Mouse (Mus musculus): ENCODE measurements around the gene Ssh1. TPM values are rescaled to one million over a fixed set of nuclear protein-coding genes. Genes with fewer than 3 reads are reported as not detected.

The Ssh1 gene
- polyA plus RNA-seq, 1 experiment from 2014 or later: 19.0 TPM

DNA sequence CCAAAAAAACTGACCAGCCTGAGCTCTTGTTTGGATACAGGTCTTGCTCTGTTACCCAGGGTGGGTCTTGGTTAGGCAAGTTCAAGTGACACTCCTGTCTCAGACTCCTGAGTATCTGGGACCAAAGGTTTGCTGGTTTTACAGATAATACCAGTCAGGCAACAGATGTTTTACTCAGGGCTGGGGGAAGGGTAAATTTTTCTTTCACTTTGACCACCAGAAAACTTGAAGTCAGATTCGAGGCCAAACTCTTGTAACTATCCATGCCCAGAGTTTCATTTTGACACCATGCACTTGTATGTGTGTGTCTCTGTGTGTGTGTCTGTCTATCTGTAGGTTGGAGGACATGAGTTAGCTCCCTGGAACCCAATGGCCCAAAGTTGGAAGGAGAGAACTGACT, 13.2 kb downstream of the Ssh1 start:
- Histone ChIP-seq H3K9ac (no peak overlapping the region), H3K4me3 (no peak overlapping the region), H3K27ac (ENCODE audit: poor library complexity, severe bottlenecking) (no peak overlapping the region), H3K27me3 (replicated peaks) (no peaks in the 10 kb centered on the region), H3K36me3 (peaks cover 22% of the 10 kb centered on the region; the same call in 1 of the 2 replicates), H3K4me2 (no peak overlapping the region), H3K9me3 (replicated peaks) (no peaks in the 10 kb centered on the region), H3K4me1 (replicated peaks) (peaks cover 83% of the 10 kb centered on the region)
- 77% methylated on average over 1 of the region's 1 CpGs for WGBS
- no peak for ATAC-seq (ENCODE audit: insufficient number of reproducible peaks, low FRiP score)

GRCm38 (mm10) chr5:113977309-113977708, 16.4 kb downstream of the Ssh1 start:
- WGBS: 71% methylated on average over 8 of the region's 8 CpGs
- Histone ChIP-seq H3K9me3 (replicated peaks) (no peaks in the 10 kb centered on the region), H3K27me3 (replicated peaks) (no peaks in the 10 kb centered on the region), H3K27ac (ENCODE audit: poor library complexity, severe bottlenecking) (peak overlapping the region; percentile 36), H3K36me3 (peaks cover 19% of the 10 kb centered on the region; the same call in 1 of the 2 replicates), H3K4me1 (replicated peaks) (peaks cover 89% of the 10 kb centered on the region), H3K4me2 (no peak overlapping the region), H3K4me3 (no peak overlapping the region), H3K9ac (no peak overlapping the region)
- ATAC-seq (ENCODE audit: insufficient number of reproducible peaks, low FRiP score): no peak

GRCm38 (mm10) chr5:113976597-113976996, 17.1 kb downstream of the Ssh1 start:
- 80% methylated on average over 8 of the region's 8 CpGs for WGBS
- peaks cover 87% of the 10 kb centered on the region for H3K4me1 ChIP-seq (replicated peaks)
- no peak overlapping the region for H3K27ac ChIP-seq (ENCODE audit: poor library complexity, severe bottlenecking)
- H3K9me3 ChIP-seq (replicated peaks): no peaks in the 10 kb centered on the region
- no peak overlapping the region for H3K4me2 ChIP-seq
- no peak overlapping the region for H3K9ac ChIP-seq
- no peak for ATAC-seq (ENCODE audit: insufficient number of reproducible peaks, low FRiP score)
- H3K27me3 ChIP-seq (replicated peaks): no peaks in the 10 kb centered on the region
- no peak overlapping the region for H3K4me3 ChIP-seq
- peaks cover 16% of the 10 kb centered on the region; the same call in 1 of the 2 replicates for H3K36me3 ChIP-seq

DNA sequence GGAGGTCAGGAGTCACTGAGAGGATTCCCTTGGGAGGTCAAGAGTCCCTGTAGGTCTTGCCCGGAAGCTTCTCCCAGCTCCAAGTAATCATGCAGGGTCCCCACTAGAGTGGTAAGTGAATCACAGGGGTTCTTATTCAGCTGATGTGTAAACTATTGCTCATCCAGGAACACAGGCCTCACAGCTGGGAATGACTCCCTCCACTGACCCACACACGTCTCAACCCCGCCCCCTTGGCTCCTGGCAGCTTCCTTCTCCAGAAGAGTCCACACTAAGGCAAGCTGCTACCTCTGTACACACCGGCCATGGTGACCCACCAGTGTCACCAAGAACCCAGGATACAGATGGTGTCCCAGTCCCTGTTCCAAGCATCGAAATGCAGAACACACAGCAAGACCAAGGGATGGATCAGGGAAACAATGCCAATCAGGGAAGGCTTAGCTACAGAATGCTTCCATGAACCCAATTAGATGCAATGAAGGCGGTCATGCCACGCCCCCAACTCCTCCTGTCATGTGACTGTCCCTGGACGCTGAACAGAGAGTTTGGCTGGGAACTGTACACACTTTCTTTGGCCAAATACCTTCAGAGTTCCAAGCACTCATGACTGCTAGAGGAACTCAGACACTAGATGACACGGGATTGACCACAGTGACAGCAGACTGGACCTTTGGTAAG, 18.0 kb downstream of the Ssh1 start:
- peaks cover 85% of the 10 kb centered on the region for H3K4me1 ChIP-seq (replicated peaks)
- no peak for ATAC-seq (ENCODE audit: insufficient number of reproducible peaks, low FRiP score)
- H3K27me3 ChIP-seq (replicated peaks): no peaks in the 10 kb centered on the region

DNA sequence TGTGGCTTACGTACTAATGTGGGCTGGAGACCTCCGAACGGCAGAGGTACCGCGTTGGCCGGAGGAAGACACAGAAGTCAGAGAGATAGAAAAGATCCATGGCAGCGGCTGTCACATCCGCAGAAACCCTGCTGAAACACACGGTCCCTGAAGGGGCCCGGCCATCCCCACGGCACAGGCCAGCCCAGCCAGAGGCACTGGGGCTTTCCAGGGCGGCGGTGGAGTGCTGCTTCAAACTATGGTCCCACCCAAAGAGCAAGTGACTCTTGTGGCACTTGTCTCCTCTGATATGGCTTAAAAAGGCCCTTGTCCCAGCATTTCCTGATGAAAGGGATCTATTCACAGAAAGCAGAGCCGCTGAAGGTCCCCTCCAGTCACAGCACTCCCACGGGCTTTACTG, 19.1 kb downstream of the Ssh1 start:
- peaks cover 75% of the 10 kb centered on the region for H3K4me1 ChIP-seq (replicated peaks)

More for the DNA sequence above, 18.0 kb downstream of the Ssh1 start:
- no peaks in the 10 kb centered on the region for H3K9me3 ChIP-seq (replicated peaks)
- H3K9ac ChIP-seq: peak overlapping the region; percentile 43; the same call in 1 of the 2 replicates
- 56% methylated on average over 9 of the region's 9 CpGs for WGBS
- no peak overlapping the region for H3K4me3 ChIP-seq
- H3K36me3 ChIP-seq: peaks cover 8% of the 10 kb centered on the region; the same call in 1 of the 2 replicates
- H3K4me2 ChIP-seq: peak overlapping the region; percentile 68
- peak overlapping the region; percentile 89 for H3K27ac ChIP-seq (ENCODE audit: poor library complexity, severe bottlenecking)

DNA sequence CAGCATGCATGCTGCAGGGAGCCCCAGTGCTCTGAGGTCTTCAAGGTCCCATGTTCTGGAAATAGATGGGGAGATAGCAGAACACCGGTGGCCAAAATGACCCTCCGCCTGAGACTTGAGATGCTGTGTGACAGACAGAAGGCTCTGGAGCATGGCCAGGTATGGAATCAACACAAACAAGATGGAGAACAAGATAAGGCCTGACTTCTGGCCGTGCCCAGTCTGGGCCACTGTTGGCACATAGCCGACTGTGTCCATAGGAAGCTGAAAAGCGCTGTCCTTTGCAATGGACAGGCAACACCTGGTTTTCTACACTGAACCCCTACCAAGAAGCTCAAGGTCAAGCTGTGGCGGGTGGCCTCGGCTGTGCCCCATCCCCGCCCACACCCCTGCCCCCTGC, 19.9 kb downstream of the Ssh1 start:
- Histone ChIP-seq H3K27me3 (replicated peaks) (no peaks in the 10 kb centered on the region), H3K27ac (ENCODE audit: poor library complexity, severe bottlenecking) (peak overlapping the region; percentile 89), H3K4me1 (replicated peaks) (peaks cover 75% of the 10 kb centered on the region), H3K9me3 (replicated peaks) (no peaks in the 10 kb centered on the region), H3K4me2 (peak overlapping the region; percentile 68), H3K4me3 (peak overlapping the region; percentile 25), H3K9ac (0 out of 2 replicates have a peak overlapping the region, but pooled peaks have one; percentile 24), H3K36me3 (peaks cover 23% of the 10 kb centered on the region)
- ATAC-seq (ENCODE audit: insufficient number of reproducible peaks, low FRiP score): no peak
- WGBS: 57% methylated on average over 8 of the region's 8 CpGs

More for the DNA sequence above, 19.1 kb downstream of the Ssh1 start:
- peak; percentile 49; the same call in 1 of the 2 replicates for ATAC-seq (ENCODE audit: insufficient number of reproducible peaks, low FRiP score)
- Histone ChIP-seq H3K27ac (ENCODE audit: poor library complexity, severe bottlenecking) (peak overlapping the region; percentile 89), H3K9me3 (replicated peaks) (no peaks in the 10 kb centered on the region), H3K36me3 (peaks cover 15% of the 10 kb centered on the region), H3K4me2 (peak overlapping the region; percentile 68), H3K9ac (peak overlapping the region; percentile 57), H3K27me3 (replicated peaks) (no peaks in the 10 kb centered on the region), H3K4me3 (peak overlapping the region; percentile 25)
- 11% methylated on average over 15 of the region's 15 CpGs for WGBS

DNA sequence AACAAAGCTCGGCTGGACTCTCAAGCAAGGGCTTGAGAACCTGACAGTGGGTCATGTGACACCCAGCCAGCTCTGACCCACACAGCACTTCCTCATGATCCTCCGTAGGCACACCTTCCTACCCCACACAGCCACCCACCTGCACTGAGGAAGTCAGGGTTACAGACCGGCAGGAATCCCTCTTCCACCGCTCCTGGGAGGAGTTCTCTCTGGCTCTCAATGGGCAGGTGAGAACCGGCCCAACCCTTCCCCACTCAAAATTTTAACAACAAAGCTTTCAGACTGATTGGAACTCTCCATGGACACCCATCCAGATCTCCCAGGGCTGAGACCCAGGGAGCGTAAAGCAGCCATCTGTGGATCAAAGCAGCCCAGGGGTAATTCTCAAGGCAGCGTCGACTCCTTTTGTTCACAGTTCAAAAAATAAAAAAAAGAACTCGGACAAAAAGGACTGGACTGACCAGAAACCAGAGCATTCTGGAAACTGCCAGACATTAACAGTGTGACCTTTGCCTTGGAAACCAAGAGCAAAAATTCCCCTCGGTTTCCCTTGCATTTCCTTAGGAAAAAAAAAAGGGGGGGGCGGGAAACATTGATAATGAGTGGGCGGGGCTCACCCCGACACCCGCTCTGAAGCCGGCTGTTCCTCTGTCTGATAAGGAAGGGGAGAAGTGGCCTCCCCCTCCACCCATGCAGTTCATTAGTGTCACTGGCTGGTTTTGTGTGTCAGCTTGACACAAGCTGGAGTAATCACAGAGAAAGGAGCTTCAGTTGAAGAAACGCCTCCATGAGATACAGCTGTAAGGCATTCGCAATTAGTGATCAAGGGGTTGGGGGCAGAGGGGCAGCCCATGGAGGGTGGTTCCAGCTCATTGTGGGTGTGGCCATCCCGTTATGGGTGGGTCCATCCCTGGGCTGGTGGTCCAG, 20.8 kb downstream of the Ssh1 start:
- peak overlapping the region; percentile 68 for H3K4me2 ChIP-seq
- 18% methylated on average over 18 of the region's 18 CpGs for WGBS
- ATAC-seq (ENCODE audit: insufficient number of reproducible peaks, low FRiP score): peak; percentile 85
- H3K4me1 ChIP-seq (replicated peaks): peaks cover 66% of the 10 kb centered on the region
- H3K27me3 ChIP-seq (replicated peaks): no peaks in the 10 kb centered on the region
- H3K9ac ChIP-seq: peak overlapping the region; percentile 45
- H3K4me3 ChIP-seq: peak overlapping the region; percentile 10; the same call in 1 of the 2 replicates
- H3K9me3 ChIP-seq (replicated peaks): no peaks in the 10 kb centered on the region
- peaks cover 29% of the 10 kb centered on the region for H3K36me3 ChIP-seq
- peak overlapping the region; percentile 89 for H3K27ac ChIP-seq (ENCODE audit: poor library complexity, severe bottlenecking)

GRCm38 (mm10) chr5:113971434-113971960, 22.2 kb downstream of the Ssh1 start:
- Histone ChIP-seq H3K4me2 (no peak overlapping the region), H3K4me3 (no peak overlapping the region), H3K27ac (ENCODE audit: poor library complexity, severe bottlenecking) (no peak overlapping the region), H3K27me3 (replicated peaks) (no peaks in the 10 kb centered on the region), H3K36me3 (peaks cover 38% of the 10 kb centered on the region), H3K9ac (0 out of 2 replicates have a peak overlapping the region, but pooled peaks have one; percentile 4), H3K4me1 (replicated peaks) (peaks cover 61% of the 10 kb centered on the region), H3K9me3 (replicated peaks) (no peaks in the 10 kb centered on the region)
- 77% methylated on average over 10 of the region's 10 CpGs for WGBS
- ATAC-seq (ENCODE audit: insufficient number of reproducible peaks, low FRiP score): no peak

DNA sequence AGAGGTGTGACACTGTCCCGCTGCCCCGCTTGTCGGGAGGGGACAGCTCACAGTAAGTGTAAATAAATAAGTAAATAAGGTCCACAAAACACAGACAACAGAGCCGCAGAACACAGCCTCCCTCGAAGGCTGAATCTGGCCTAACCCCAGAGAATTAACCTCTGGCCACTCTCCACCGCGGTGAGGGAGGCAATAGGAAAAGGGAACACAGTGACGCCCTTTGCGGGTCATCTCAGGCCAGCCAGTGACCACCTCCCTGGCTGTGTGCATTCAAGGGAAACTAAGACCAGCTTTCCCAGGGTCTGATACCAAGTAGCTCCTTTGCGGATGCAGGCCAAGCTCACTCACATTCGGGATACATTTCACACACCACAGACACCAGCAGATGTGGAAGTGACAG, 25.3 kb downstream of the Ssh1 start:
- Histone ChIP-seq H3K9ac (no peak overlapping the region), H3K27me3 (replicated peaks) (no peaks in the 10 kb centered on the region), H3K36me3 (peaks cover 69% of the 10 kb centered on the region), H3K4me1 (replicated peaks) (peaks cover 43% of the 10 kb centered on the region), H3K4me3 (no peak overlapping the region), H3K4me2 (no peak overlapping the region), H3K9me3 (replicated peaks) (no peaks in the 10 kb centered on the region), H3K27ac (ENCODE audit: poor library complexity, severe bottlenecking) (no peak overlapping the region)
- 81% methylated on average over 11 of the region's 11 CpGs for WGBS
- ATAC-seq (ENCODE audit: insufficient number of reproducible peaks, low FRiP score): no peak

GRCm38 (mm10) chr5:113966452-113967150, 27.1 kb downstream of the Ssh1 start:
- H3K27me3 ChIP-seq (replicated peaks): no peaks in the 10 kb centered on the region
- H3K9me3 ChIP-seq (replicated peaks): no peaks in the 10 kb centered on the region
- H3K27ac ChIP-seq (ENCODE audit: poor library complexity, severe bottlenecking): no peak overlapping the region
- 68% methylated on average over 13 of the region's 13 CpGs for WGBS
- no peak overlapping the region for H3K4me3 ChIP-seq
- H3K9ac ChIP-seq: no peak overlapping the region
- no peak overlapping the region for H3K4me2 ChIP-seq
- H3K36me3 ChIP-seq: peaks cover 70% of the 10 kb centered on the region
- peaks cover 40% of the 10 kb centered on the region for H3K4me1 ChIP-seq (replicated peaks)
- no peak for ATAC-seq (ENCODE audit: insufficient number of reproducible peaks, low FRiP score)
